Comparison of ENCODE assay signal across 23 mouse cellular contexts in genomic region chr2:5043476-5043761, GRCm38 (mm10). TPM values are rescaled to one million over a fixed set of nuclear protein-coding genes. Genes with fewer than 3 reads are reported as not detected.
DNase-seq lines count a peak whose midpoint lies in the region; ATAC-seq and TF ChIP-seq lines count a peak whose summit lies in the region.
"Had no signal": no experiment of that assay in that cellular context is flagged by ENCODE, and none has a peak within 500 bp of the region (broad histone marks: within the 10 kb centered on the region; RNA-seq: fewer than 3 reads in every experiment).

No protein-coding gene starts in this region.

- H3K4me3 ChIP-seq in gastrocnemius, adult 2 months, result no peak overlapping the region
- H3K4me3 ChIP-seq in liver, embryonic 12.5 days, result no peak overlapping the region
- H3K4me3 ChIP-seq in liver, embryonic 16.5 days (ENCODE audit: low read depth, low read length), result no peak overlapping the region
- H3K4me3 ChIP-seq: embryonic facial prominence, embryonic 13.5 days; forebrain, embryonic 10.5 days; hindbrain, embryonic 10.5 days had no signal

- WGBS in liver, embryonic 12.5 days (ENCODE audit: insufficient replicate concordance), result 69% methylated on average over 2 of the region's 2 CpGs
- 71% methylated on average over 2 of the region's 2 CpGs for WGBS in liver, embryonic 16.5 days (ENCODE audit: insufficient replicate concordance)

- H3K27me3 ChIP-seq in liver, embryonic 12.5 days (replicated peaks), result no peaks in the 10 kb centered on the region
- no peaks in the 10 kb centered on the region for H3K27me3 ChIP-seq in liver, embryonic 16.5 days (ENCODE audit: control insufficient read depth, insufficient read depth, low read depth, low read length)
- H3K27me3 ChIP-seq: embryonic facial prominence, embryonic 13.5 days had no signal

- peak overlapping the region; percentile 54 for H3K4me2 ChIP-seq in liver, embryonic 12.5 days
- peak overlapping the region; percentile 38 for H3K4me2 ChIP-seq in liver, embryonic 16.5 days (ENCODE audit: low read depth, low read length)
- H3K4me2 ChIP-seq: embryonic facial prominence, embryonic 13.5 days; heart, embryonic 11.5 days; hindbrain, embryonic 14.5 days had no signal

- no peak for ATAC-seq in liver, embryonic 12.5 days
- no peak for ATAC-seq in liver, embryonic 16.5 days (ENCODE audit: low read depth)
- ATAC-seq in monocyte, adult 5-6 weeks (replicated peaks; ENCODE audit: insufficient number of reproducible peaks, low FRiP score, low TSS enrichment, poor library complexity, severe bottlenecking), result no peak
- ATAC-seq: CD4-positive, CD25-positive, alpha-beta regulatory T cell, adult 4 months; forebrain, embryonic 14.5 days had no signal

- H3K9ac ChIP-seq in liver, embryonic 12.5 days, result peak overlapping the region; percentile 27
- peak overlapping the region; percentile 47; the same call in 1 of the 2 replicates for H3K9ac ChIP-seq in liver, embryonic 16.5 days (ENCODE audit: low read depth, low read length)
- H3K9ac ChIP-seq: embryonic facial prominence, embryonic 13.5 days; hindbrain, embryonic 14.5 days had no signal

- no peak for TF ChIP-seq CTCF in gastrocnemius, adult 2 months (IDR thresholded peaks at IDR 0.05)

- peaks cover 37% of the 10 kb centered on the region for H3K36me3 ChIP-seq in liver, embryonic 12.5 days
- H3K36me3 ChIP-seq in liver, embryonic 16.5 days (ENCODE audit: control insufficient read depth, insufficient read depth), result peaks cover 10% of the 10 kb centered on the region
- H3K36me3 ChIP-seq: embryonic facial prominence, embryonic 13.5 days; forebrain, embryonic 10.5 days; hindbrain, embryonic 10.5 days had no signal

- intact Hi-C loops in gastrocnemius, adult 2 months (cut with DNase I), result no loop called here

- no peak for DNase-seq in gastrocnemius, adult 2 months
- DNase-seq in gastrocnemius, adult 18-20 months (ENCODE audit: low spot score), result no peak
- peak; percentile 26 for DNase-seq in MEL-GATA-1-ER (ENCODE audit: extremely low read depth, low read depth)
- DNase-seq in kidney, postnatal 25 days, result no peak
- no peak for DNase-seq in c-Kit-positive CD71-positive TER-119-positive erythroid progenitor cells, embryonic 14.5 days (ENCODE audit: low spot score)
- DNase-seq: adrenal gland, adult 8-10 months; adrenal gland, postnatal 36 days; B cell, adult 2 months; cerebellum, adult 11-12 months; cerebellum, adult 9-10 months; cerebellum, postnatal 25 days; gastrocnemius, postnatal 10 days; heart, adult 18-20 months had no signal

- peaks cover 76% of the 10 kb centered on the region for H3K4me1 ChIP-seq in liver, embryonic 12.5 days
- H3K4me1 ChIP-seq in liver, embryonic 16.5 days (ENCODE audit: control insufficient read depth, low read depth, low read length), result peaks cover 45% of the 10 kb centered on the region

- no peaks in the 10 kb centered on the region for H3K9me3 ChIP-seq in liver, embryonic 12.5 days (replicated peaks)
- no peaks in the 10 kb centered on the region for H3K9me3 ChIP-seq in liver, embryonic 16.5 days (replicated peaks; ENCODE audit: control insufficient read depth, low read length)
- H3K9me3 ChIP-seq: embryonic facial prominence, embryonic 13.5 days; forebrain, embryonic 10.5 days; hindbrain, embryonic 10.5 days had no signal

- H3K27ac ChIP-seq in gastrocnemius, adult 2 months, result peak overlapping the region; percentile 93
- peak overlapping the region; percentile 87 for H3K27ac ChIP-seq in liver, embryonic 12.5 days
- peak overlapping the region; percentile 75 for H3K27ac ChIP-seq in liver, embryonic 16.5 days (ENCODE audit: low read length)
- H3K27ac ChIP-seq: embryonic facial prominence, embryonic 13.5 days; forebrain, embryonic 10.5 days; hindbrain, embryonic 10.5 days; hindbrain, embryonic 14.5 days had no signal

RNA-seq across cellular contexts. Expression of gene Optn, which starts 20.4 kb away (rescaled TPM):
- 10 to 100 TPM; 80.2 to 99.2 TPM for total RNA-seq in gastrocnemius, adult 2 months (2021)
- 10 to 100 TPM; 81.4 to 99.0 TPM for total RNA-seq in gastrocnemius, adult 18-20 months (2021)
- 18.5 and 18.7 TPM in 2 replicates for polyA plus RNA-seq in liver, embryonic 12.5 days (2016; fragmentation: Nextera tagmentation; extraction: Ambion mirVana)
- 21.8 and 22.3 TPM in 2 replicates for polyA plus RNA-seq in liver, embryonic 16.5 days (2015; fragmentation: Nextera tagmentation; extraction: Ambion mirVana)
- total RNA-seq in monocyte, adult 5-6 weeks (2017), result 5.6 to 9.3 TPM (median 7.3 TPM) in 3 replicates

RNA-seq across cellular contexts. Expression of gene Mcm10, which starts 30.8 kb away (rescaled TPM):
- total RNA-seq in gastrocnemius, adult 2 months (2021), result under 1 TPM in 1 of 2 experiments, not detected in 1; 0.08 TPM
- under 1 TPM in 1 of 2 experiments, not detected in 1; 0.05 TPM for total RNA-seq in gastrocnemius, adult 18-20 months (2021)
- 57.7 and 59.0 TPM in 2 replicates for polyA plus RNA-seq in liver, embryonic 12.5 days (2016; fragmentation: Nextera tagmentation; extraction: Ambion mirVana)
- 29.8 and 30.3 TPM in 2 replicates for polyA plus RNA-seq in liver, embryonic 16.5 days (2015; fragmentation: Nextera tagmentation; extraction: Ambion mirVana)
- total RNA-seq in monocyte, adult 5-6 weeks (2017), result 2.6 to 4.3 TPM (median 3.1 TPM) in 3 replicates
